In the genomic region with DNA sequence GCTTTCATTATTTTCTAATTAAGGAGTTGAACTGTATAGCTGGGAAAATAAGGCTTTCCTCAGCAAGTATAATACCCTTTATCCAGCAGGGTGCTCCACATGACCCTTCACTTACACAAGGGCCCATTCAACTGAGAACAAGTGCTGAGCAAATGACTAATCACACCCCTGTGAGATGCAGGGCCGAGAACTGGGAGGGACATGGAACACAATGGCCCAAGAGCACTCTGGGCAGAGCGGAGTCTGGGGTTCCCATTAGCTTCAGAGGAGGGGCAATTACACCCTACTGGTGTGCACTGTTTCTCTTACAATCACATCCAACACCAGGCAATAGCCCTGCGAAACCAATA, we compare ENCODE assay signal across 12 mouse cellular contexts. TPM values are rescaled to one million over a fixed set of nuclear protein-coding genes. Genes with fewer than 3 reads are reported as not detected.
DNase-seq lines count a peak whose midpoint lies in the region; ATAC-seq and TF ChIP-seq lines count a peak whose summit lies in the region.
"Had no signal": no experiment of that assay in that cellular context is flagged by ENCODE, and none has a peak within 500 bp of the region (broad histone marks: within the 10 kb centered on the region; RNA-seq: fewer than 3 reads in every experiment).

No protein-coding gene starts in this region.

- 77% methylated on average over 3 of the region's 3 CpGs for WGBS in intestine, embryonic 14.5 days
- 75% methylated on average over 3 of the region's 3 CpGs for WGBS in intestine, embryonic 15.5 days
- 22% methylated on average over 3 of the region's 3 CpGs for WGBS in hindbrain, embryonic 11.5 days

- no peak for TF ChIP-seq POLR2A in brain, embryonic 14.5 days (IDR thresholded peaks at IDR 0.05; ENCODE audit: borderline replicate concordance, extremely low read depth, insufficient read depth, insufficient read length, poor library complexity, severe bottlenecking)

- H3K4me2 ChIP-seq in intestine, embryonic 14.5 days (ENCODE audit: low read length): no peak overlapping the region
- H3K4me2 ChIP-seq in intestine, embryonic 15.5 days (replicated peaks): no peak overlapping the region
- H3K4me2 ChIP-seq in hindbrain, embryonic 11.5 days (replicated peaks; ENCODE audit: low read depth, low read length): no peak overlapping the region

- H3K4me3 ChIP-seq in intestine, embryonic 14.5 days (ENCODE audit: low read depth, low read length): no peak overlapping the region
- no peak overlapping the region for H3K4me3 ChIP-seq in intestine, embryonic 15.5 days (replicated peaks)
- no peak overlapping the region for H3K4me3 ChIP-seq in hindbrain, embryonic 11.5 days (ENCODE audit: low read depth, low read length)

- H3K27ac ChIP-seq in intestine, embryonic 14.5 days (ENCODE audit: low read depth): no peak overlapping the region
- no peak overlapping the region for H3K27ac ChIP-seq in intestine, embryonic 15.5 days
- H3K27ac ChIP-seq in hindbrain, embryonic 11.5 days (ENCODE audit: low read depth, low read length): no peak overlapping the region

- 0 out of 2 replicates have a peak, but pooled peaks have one; percentile 43 for ATAC-seq in intestine, embryonic 14.5 days (replicated peaks; ENCODE audit: low FRiP score, low TSS enrichment, low read depth)
- ATAC-seq in intestine, embryonic 15.5 days: no peak
- peak; percentile 88 for ATAC-seq in hindbrain, embryonic 11.5 days (ENCODE audit: low FRiP score)

- TF ChIP-seq CTCF in brain, embryonic 14.5 days (IDR thresholded peaks at IDR 0.05; ENCODE audit: borderline replicate concordance, extremely low read depth, insufficient read depth, insufficient read length): peak; percentile 2; the same call in 1 of the 2 replicates

- no peaks in the 10 kb centered on the region for H3K9me3 ChIP-seq in intestine, embryonic 14.5 days (ENCODE audit: control insufficient read depth, low read length)
- H3K9me3 ChIP-seq in intestine, embryonic 15.5 days: no peaks in the 10 kb centered on the region
- no peaks in the 10 kb centered on the region for H3K9me3 ChIP-seq in hindbrain, embryonic 11.5 days (ENCODE audit: control insufficient read depth, low read length)

- no peaks in the 10 kb centered on the region for H3K27me3 ChIP-seq in intestine, embryonic 14.5 days (replicated peaks; ENCODE audit: control insufficient read depth, insufficient read depth, low read length)
- no peaks in the 10 kb centered on the region for H3K27me3 ChIP-seq in intestine, embryonic 15.5 days (replicated peaks)
- H3K27me3 ChIP-seq in hindbrain, embryonic 11.5 days (ENCODE audit: control insufficient read depth, insufficient read depth, low read length): no peaks in the 10 kb centered on the region

- H3K9ac ChIP-seq in intestine, embryonic 14.5 days (ENCODE audit: low read length): no peak overlapping the region
- H3K9ac ChIP-seq in intestine, embryonic 15.5 days: no peak overlapping the region
- no peak overlapping the region for H3K9ac ChIP-seq in hindbrain, embryonic 11.5 days (ENCODE audit: low read depth, low read length)

- H3K36me3 ChIP-seq in intestine, embryonic 14.5 days (ENCODE audit: control insufficient read depth, insufficient read depth, low read length): no peaks in the 10 kb centered on the region
- H3K36me3 ChIP-seq in intestine, embryonic 15.5 days: no peaks in the 10 kb centered on the region
- H3K36me3 ChIP-seq in hindbrain, embryonic 11.5 days (ENCODE audit: control insufficient read depth, insufficient read depth, low read length): no peaks in the 10 kb centered on the region

- H3K4me1 ChIP-seq in intestine, embryonic 14.5 days (replicated peaks; ENCODE audit: control insufficient read depth, insufficient read depth, low read length): no peaks in the 10 kb centered on the region
- no peaks in the 10 kb centered on the region for H3K4me1 ChIP-seq in intestine, embryonic 15.5 days (replicated peaks)
- no peaks in the 10 kb centered on the region for H3K4me1 ChIP-seq in hindbrain, embryonic 11.5 days (replicated peaks; ENCODE audit: control insufficient read depth, insufficient read depth, low read length)

- no peak for DNase-seq in intestine, embryonic 14.5 days (ENCODE audit: low spot score)
- peak; percentile 97 for DNase-seq in brain, embryonic 14.5 days (ENCODE audit: low read depth)
- DNase-seq in hindbrain, embryonic 11.5 days (ENCODE audit: low spot score): peak; percentile 57
- DNase-seq in neural tube, embryonic 10.5 days (ENCODE audit: extremely low spot score, low spot score): peak; percentile 41
- no peak for DNase-seq in cerebellum, postnatal 10 days
- DNase-seq in heart, adult 8-10 months (ENCODE audit: low spot score): no peak
- no peak for DNase-seq in spleen, postnatal 36 days (ENCODE audit: low spot score in 2 of 2)
- DNase-seq: cerebellum, adult 11-12 months had no signal

RNA-seq across cellular contexts. Expression of a gene that starts 27.7 kb away (rescaled TPM):
- 0.11 and 0.30 TPM in 2 replicates for polyA plus RNA-seq in intestine, embryonic 14.5 days (2014; fragmentation: Nextera tagmentation; extraction: Ambion mirVana)
- 0.09 TPM in 1 of 2 replicates, not detected in the other for polyA plus RNA-seq in intestine, embryonic 15.5 days (2015; fragmentation: Nextera tagmentation; extraction: Ambion mirVana)
- polyA plus RNA-seq in brain, embryonic 14.5 days (2012; rRNA removed): 0.59 and 1.2 TPM in 2 replicates
- polyA plus RNA-seq in hindbrain, embryonic 11.5 days (2014; fragmentation: Nextera tagmentation; extraction: Ambion mirVana): 0.69 and 1.0 TPM in 2 replicates
- total RNA-seq in heart, adult 8-10 months (2022): not detected
- total RNA-seq: liver, adult 2 months; neutrophil, adult 5-6 weeks had no signal
- polyA plus RNA-seq: heart, embryonic 14.5 days; liver, adult 2 months had no signal

Comparison
In these comparisons a context has a peak if more than half of its experiments do, and no peak if none do; other contexts are left out.
1. DNase-seq: peak in brain, embryonic 14.5 days (single experiment), hindbrain, embryonic 11.5 days (single experiment) and neural tube, embryonic 10.5 days (single experiment); none in intestine, embryonic 14.5 days (single experiment), cerebellum, postnatal 10 days (0 of 2), heart, adult 8-10 months (single experiment) and spleen, postnatal 36 days (0 of 2).